1 mouse cellular context compared by ENCODE assay signal in genomic region chr7:44589946-44590345, GRCm38 (mm10).
TF ChIP-seq lines count a peak whose summit lies in the region.

No protein-coding gene starts in this region.

TF ChIP-seq in myocyte, 11 proteins besides CTCF, POLR2A, EP300 and RAD21:
- no peak for TF ChIP-seq TCF3 (IDR thresholded peaks at IDR 0.05; ENCODE audit: insufficient read length, low read depth)
- TF ChIP-seq REST (IDR thresholded peaks at IDR 0.05; ENCODE audit: insufficient read depth, insufficient read length) = no peak
- TF ChIP-seq SRF (IDR thresholded peaks at IDR 0.05; ENCODE audit: control insufficient read depth, insufficient read length, low read depth) = no peak
- TF ChIP-seq MYOD1 (IDR thresholded peaks at IDR 0.05; ENCODE audit: control insufficient read depth in 1 of 3, insufficient read length in 2 of 3, low read depth in 2 of 3) = no peak
- no peak for TF ChIP-seq POLR2AphosphoS2 (IDR thresholded peaks at IDR 0.05; ENCODE audit: insufficient read length, low read depth)
- no peak for TF ChIP-seq MYOG (IDR thresholded peaks at IDR 0.05; ENCODE audit: control insufficient read depth in 1 of 3, insufficient read depth in 1 of 3, insufficient read length in 2 of 3, low read depth in 2 of 3)
- TF ChIP-seq MAX (IDR thresholded peaks at IDR 0.05; ENCODE audit: low read depth) = no peak
- TF ChIP-seq E2F4 (IDR thresholded peaks at IDR 0.05; ENCODE audit: insufficient read depth) = no peak
- TF ChIP-seq CEBPB (IDR thresholded peaks at IDR 0.05; ENCODE audit: insufficient read depth, poor library complexity, severe bottlenecking) = no peak
- no peak for TF ChIP-seq USF1 (IDR thresholded peaks at IDR 0.05; ENCODE audit: low read depth)
- TF ChIP-seq TCF12 (IDR thresholded peaks at IDR 0.05; ENCODE audit: insufficient read depth, poor library complexity, severe bottlenecking) = no peak
